25 mouse cellular contexts compared by ENCODE assay signal in genomic region chr6:108313056-108313455, GRCm38 (mm10).
"Had no signal": no experiment of that assay in that cellular context is flagged by ENCODE, and none has a peak within 500 bp of the region (broad histone marks: within the 10 kb centered on the region; RNA-seq: fewer than 3 reads in every experiment).

No protein-coding gene starts in this region.

- DNase-seq: gastrocnemius, adult 2 months; gastrocnemius, postnatal 10 days; gastrocnemius, postnatal 25 days; heart, postnatal 10 days; heart, postnatal 4 days; kidney, adult 11 months; kidney, adult 2 months; kidney, adult 9 months; kidney, postnatal 14 days; kidney, postnatal 36 days; layer of hippocampus, adult 9-11 months; layer of hippocampus, postnatal 36 days; liver; liver, embryonic 13.5 days; liver, postnatal 0 days had no signal

- H3K4me3 ChIP-seq: gastrocnemius, adult 2 months; heart, embryonic 10.5 days; heart, embryonic 12.5 days; hindbrain, embryonic 10.5 days; hindbrain, embryonic 12.5 days; kidney, embryonic 15.5 days; limb, embryonic 10.5 days; limb, embryonic 12.5 days; liver, embryonic 13.5 days; liver, embryonic 15.5 days had no signal

- H3K27ac ChIP-seq: gastrocnemius, adult 2 months; heart, embryonic 10.5 days; hindbrain, embryonic 10.5 days; hindbrain, embryonic 12.5 days; hindbrain, embryonic 14.5 days; kidney, embryonic 15.5 days; kidney, postnatal 0 days; limb, embryonic 10.5 days; limb, embryonic 12.5 days; liver, embryonic 13.5 days; liver, embryonic 15.5 days had no signal
